Mouse (Mus musculus) kidney, postnatal 14 days (tissue): ENCODE measurements at regions not wholly inside any gene's neighbourhood (a gene's known extent, or its start where the extent isn't known, plus 50 kb on each side); places are given as distances from the start of the nearest gene placed in this dataset.

Experiments used
- DNase-seq: peaks from one replicate; pipeline ENCODE4 v3.0.0; 2022; ENCODE audit warnings: mixed read lengths

DNA sequence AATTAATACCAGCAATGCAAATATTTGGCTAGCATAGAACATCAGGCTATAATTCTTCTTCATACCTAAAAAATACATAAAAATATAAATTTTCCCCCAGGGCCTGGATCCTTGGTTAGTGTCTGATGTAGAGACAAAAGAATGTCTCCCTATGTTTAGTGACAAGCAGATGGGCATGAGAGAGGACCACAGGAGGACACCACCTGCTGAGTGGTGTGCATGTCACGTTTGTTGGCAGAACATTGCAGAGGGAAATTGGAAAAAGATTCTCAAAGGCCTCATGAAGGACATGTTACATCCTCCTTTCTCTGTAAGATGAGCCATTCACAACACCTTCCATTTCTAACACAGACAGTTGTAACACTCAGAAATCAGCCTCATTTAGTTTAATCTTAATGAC is 206.3 kb downstream of the Hhipl2 start:
- DNase-seq = no peak

- no peak for DNase-seq
Measured at GRCm38 (mm10) chr1:183633810-183634209, 215.8 kb downstream of the Hhipl2 start.

DNA sequence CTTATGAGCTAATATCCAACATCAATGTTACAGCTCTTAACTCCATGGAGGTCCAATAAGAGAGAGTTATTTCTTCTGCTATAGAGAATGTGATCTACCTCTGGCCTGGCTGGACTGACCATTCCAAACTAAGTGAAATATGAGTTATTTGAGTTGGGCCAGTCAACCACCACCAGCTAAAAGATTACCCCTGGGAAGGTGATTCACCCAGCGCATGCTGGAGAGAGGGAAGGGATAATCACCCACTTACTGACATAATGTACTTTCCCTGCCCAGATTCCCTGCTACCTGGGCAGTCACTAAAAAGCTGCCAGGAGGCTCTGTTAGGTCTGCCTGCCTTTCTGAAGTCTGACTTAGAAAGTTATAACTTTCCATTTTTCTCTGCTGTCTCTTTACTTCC is 216.8 kb downstream of the Hhipl2 start:
- no peak for DNase-seq

DNA sequence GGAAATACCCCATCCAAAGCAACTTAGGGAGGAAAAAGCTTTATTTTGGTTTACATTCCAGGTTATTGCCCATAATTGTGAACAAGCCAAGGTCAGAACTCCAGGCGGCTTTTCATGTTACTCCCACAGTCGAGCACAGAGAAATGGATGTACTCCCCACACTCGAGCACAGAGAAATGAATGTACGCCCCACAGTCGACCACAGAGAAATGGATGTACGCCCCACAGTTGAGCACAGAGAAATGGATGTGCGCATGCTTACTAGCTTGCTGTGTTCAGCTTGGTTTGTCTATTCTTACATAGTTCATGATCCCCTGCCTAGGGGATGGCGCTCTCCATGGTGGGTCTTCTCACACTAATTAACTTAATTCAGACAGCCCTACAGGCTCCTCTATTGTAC is 219.2 kb downstream of the Hhipl2 start:
- DNase-seq = no peak

DNA sequence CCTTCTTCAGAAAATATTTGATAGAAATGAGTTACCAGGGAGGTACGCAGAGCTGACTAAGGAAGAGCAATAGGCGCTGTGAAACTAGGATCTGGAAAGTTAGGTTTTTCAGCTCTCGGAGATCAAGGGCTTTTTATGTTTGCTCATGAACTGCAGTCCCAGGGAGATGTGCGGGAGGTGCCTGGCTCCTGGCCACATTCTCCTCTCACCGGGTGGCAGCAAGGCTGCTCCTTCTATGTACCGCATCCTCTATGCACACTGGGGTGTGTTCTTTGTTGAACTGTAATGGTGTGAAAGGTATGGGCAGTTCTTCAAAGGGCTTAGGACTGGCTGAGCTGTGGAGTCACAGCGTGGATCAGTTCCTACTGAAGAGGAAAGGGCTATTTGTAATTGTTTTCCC is 221.3 kb downstream of the Hhipl2 start:
- no peak for DNase-seq

- DNase-seq = no peak
Measured at GRCm38 (mm10) chr1:183640568-183640967, 222.6 kb downstream of the Hhipl2 start.

GRCm38 (mm10) chr1:183644001-183644400 is 226.0 kb downstream of the Hhipl2 start:
- DNase-seq = no peak

- no peak for DNase-seq
Measured at GRCm38 (mm10) chr1:183653878-183654277, 235.9 kb downstream of the Hhipl2 start.

GRCm38 (mm10) chr1:183657043-183657442 is 239.0 kb downstream of the Hhipl2 start:
- peak; percentile 48 for DNase-seq

DNA sequence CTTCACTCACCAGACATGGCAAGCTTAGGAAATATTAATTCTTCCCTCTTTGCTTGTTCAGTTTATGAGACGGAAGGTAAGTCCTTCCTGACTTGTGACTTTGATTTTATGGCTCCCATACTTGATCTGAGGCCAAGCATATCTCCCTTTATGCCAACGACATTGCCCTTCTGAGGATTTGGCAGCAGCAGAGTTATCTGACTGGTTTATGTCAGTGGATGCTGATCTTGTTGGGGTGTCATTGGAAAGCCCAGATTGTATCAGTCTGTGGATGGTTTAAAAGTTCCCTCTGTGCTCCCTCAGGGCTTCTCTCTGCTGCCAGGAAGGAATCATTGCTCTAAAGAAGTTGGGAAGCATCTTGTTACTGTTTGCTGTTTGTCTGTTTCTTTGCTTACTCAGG is 242.5 kb downstream of the Hhipl2 start:
- DNase-seq = no peak

GRCm38 (mm10) chr1:183662369-183663043 is 244.5 kb downstream of the Hhipl2 start:
- DNase-seq = peak; percentile 4

DNA sequence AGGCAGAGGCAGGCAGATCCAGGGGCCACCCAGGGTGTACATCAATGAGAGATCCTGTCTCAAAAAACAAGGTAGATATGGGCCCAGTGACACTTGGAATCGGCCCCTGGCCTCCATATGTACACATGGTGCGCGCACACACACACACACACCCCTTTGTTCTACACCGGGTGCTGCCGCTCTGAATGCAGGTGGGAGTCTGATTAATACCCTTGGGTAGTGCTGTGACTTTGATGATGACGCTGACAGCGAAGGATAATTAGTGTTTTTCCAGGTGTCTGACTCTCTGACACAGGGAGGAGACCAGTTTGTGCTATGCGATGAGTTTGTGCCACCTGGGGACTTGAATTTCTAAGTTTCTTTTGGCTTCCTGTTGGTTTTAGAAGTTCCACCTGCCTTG is 251.3 kb downstream of the Hhipl2 start:
- no peak for DNase-seq

- peak; percentile 6 for DNase-seq
Measured at GRCm38 (mm10) chr1:183669674-183670073, 251.7 kb downstream of the Hhipl2 start.

DNA sequence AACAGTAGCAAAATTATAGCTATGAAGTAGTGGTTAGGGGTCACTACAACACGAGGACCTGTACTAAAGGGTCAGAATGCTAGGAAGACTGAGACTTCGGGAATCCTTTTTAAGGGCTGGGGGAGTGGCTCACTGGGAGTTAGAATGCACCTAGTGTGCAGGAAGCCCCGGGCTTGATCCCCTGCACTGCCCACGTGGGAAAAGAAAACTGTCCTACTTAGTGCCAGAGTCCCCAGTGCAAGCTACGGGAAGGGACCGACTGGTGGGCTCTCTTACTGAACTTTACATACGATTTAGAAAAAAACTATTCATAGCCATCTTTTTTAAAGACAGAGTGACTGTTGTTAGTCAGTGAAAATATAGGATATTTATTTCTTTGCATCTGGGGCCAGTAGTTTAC is 252.5 kb downstream of the Hhipl2 start:
- DNase-seq = no peak

- no peak for DNase-seq
Measured at GRCm38 (mm10) chr1:183671541-183671940, 253.5 kb downstream of the Hhipl2 start.

- no peak for DNase-seq
Measured at GRCm38 (mm10) chr1:183672521-183672920, 254.5 kb downstream of the Hhipl2 start.

DNA sequence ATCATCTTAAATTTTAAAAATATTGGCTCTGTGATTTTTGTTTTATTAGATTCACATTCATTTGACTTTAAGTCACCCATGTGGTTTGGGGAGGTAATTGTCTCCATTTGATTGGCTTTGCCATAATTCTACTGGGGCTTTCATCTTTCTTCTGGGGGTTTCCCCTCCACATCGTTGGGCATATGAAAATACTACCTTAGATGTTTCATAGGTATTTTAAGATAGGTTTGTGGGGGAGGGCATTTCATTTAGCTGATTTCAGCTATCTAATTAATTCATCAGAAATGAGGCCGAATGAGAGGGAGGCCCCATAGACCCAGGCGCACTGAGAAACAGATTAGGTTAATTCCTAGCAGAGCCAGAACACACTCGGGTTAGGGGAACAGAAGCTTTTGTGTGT is 259.6 kb downstream of the Hhipl2 start:
- no peak for DNase-seq

DNA sequence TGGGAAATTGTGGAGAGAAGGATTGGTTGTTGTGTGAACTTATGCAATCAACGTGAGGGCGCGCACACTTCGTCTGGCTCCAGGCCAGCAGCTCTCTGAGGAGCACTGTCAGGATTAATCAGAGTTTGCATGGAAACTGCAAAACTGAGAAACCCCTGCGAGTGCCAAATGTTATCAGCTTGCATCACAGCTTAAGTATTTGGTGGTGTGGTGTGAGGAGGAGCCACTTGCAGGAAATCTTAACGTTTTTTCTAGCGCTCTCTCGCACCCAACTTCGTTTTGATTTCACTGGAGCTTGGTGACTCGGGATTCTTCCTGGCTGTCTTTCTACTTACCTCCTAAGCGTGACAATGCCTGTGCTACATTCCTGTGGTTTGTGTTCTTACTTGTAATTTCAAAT is 261.9 kb downstream of the Hhipl2 start:
- peak; percentile 25 for DNase-seq

GRCm38 (mm10) chr1:183686056-183686455 is 268.0 kb downstream of the Hhipl2 start:
- DNase-seq = no peak

DNA sequence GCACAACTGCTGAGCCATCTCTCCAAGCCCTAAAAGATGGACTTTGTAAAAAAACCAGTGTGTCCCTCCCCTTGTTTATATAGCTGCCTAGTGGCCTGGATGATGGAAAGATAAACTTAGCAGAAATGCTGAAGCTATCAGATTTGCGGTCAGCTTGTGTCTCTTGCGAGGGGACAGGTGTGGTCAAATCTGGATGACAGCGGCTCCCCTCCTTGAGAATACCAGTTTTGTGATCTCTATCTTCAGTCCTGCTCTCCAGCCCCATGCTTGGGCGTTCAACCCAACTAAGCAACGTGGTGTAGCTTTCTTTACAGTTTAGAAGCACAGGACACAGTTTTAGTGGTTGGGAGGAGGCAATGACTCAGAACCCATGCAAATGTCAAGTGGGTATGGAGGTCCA is 274.7 kb downstream of the Hhipl2 start:
- no peak for DNase-seq

- peak; percentile 10 for DNase-seq
Measured at GRCm38 (mm10) chr1:183699284-183699683, 281.3 kb downstream of the Hhipl2 start.

DNA sequence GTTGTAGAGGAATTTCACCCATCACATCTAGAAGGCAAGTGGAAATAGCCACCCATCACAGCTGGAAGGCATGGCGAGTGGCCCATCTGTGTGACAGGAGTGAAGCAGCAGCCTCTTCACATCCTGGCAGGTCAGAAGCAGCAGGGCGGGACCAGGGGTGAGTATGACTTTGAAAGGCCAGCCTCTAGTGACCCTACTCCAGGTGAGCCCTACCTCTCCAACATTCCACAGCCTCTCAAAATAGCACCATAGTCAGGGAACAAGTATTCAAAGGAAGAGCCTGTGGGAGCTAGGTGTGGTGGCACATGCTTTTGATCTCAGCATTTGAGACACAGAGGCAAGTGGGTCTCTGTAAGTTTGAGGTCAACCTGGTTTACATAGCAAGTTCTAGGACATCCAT is 284.9 kb downstream of the Hhipl2 start:
- no peak for DNase-seq

GRCm38 (mm10) chr1:183712895-183713294 is 294.9 kb downstream of the Hhipl2 start:
- no peak for DNase-seq

GRCm38 (mm10) chr1:183717060-183717459 is 296.0 kb upstream of the Dusp10 start:
- no peak for DNase-seq

DNA sequence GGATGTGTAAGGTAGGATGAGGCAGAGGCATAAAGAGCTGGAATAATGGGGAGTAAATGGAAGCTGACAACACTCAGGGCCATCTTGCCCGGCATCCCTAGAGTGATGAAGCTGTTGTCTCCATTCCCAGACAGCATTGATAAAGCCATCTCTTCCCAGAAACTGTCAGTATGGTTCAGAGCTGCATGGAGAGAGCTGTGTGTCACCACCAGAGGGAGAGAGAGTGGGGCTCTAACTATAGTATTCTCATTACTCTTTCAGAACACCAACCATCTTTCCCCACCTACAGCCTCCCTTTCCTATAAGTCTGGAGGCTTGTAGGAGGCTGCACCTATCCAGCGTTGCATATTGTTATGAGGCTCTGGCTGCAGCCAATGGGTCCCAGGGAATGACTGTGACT is 264.0 kb upstream of the Dusp10 start:
- no peak for DNase-seq
